Mouse (Mus musculus) cortical plate, adult 2 months (tissue): ENCODE results near the gene Dck. TPM values are rescaled to one million over a fixed set of nuclear protein-coding genes. Genes with fewer than 3 reads are reported as not detected.
"Not testable (repeated sequence)": the region's sequence is repeated elsewhere in the genome, so short reads cannot be mapped to it uniquely, and the experiment has no call there.

Experiments
- H3K27ac ChIP-seq: fragments of 200-500 bp; 2 replicates; pipeline ENCODE4 v1.5.1; 2012; ENCODE audit warnings: low read length, control low read depth, inconsistent platforms; ENCODE audit not compliant: insufficient read depth
- H3K4me1 ChIP-seq: fragments of 200-500 bp; 2 replicates; pipeline ENCODE4 v1.6.1; 2011; ENCODE audit warnings: low read length; ENCODE audit not compliant: control insufficient read depth, insufficient read depth
- H3K4me3 ChIP-seq: fragments of 200-500 bp; 2 replicates; pipeline ENCODE4 v1.5.1; 2011; ENCODE audit warnings: mild to moderate bottlenecking, low read length, control low read depth; ENCODE audit not compliant: insufficient read depth
- CTCF ChIP-seq: fragments of 200-500 bp; IDR thresholded peaks from 2 replicates; pipeline ENCODE4 v1.5.1; 2011; ENCODE audit warnings: mild to moderate bottlenecking, control low read depth, low read length; ENCODE audit not compliant: insufficient read depth; ENCODE audit errors: extremely low read depth
- POLR2A ChIP-seq: fragments of 200-500 bp; IDR thresholded peaks from 2 replicates; pipeline ENCODE4 v1.6.1; 2011; ENCODE audit warnings: mild to moderate bottlenecking, low read length, control low read depth; ENCODE audit not compliant: insufficient read depth; ENCODE audit errors: extremely low read depth
- polyA plus RNA-seq: library from polyadenylated mRNA; depleted of rRNA; stranded (reverse); fragments of >200 nt; gene quantifications from 2 replicates; pipeline ENCODE4 v1.2.3, GENCODE M21; 2012; rRNA removed

The Dck gene
- polyA plus RNA-seq: 15.7 and 16.6 TPM in 2 replicates

GRCm38 (mm10) chr5:88764987-88765481 is at the start of gene Dck:
Dck (plus strand) TSS chr5:88764996.
- Histone ChIP-seq H3K4me3 (peak within 1 kb of the TSS; percentile 98), H3K27ac (no peak within 1 kb of the TSS), H3K4me1 (no peaks in the 10 kb centered on the region; the same call in 1 of the 2 replicates)
- TF ChIP-seq POLR2A: no peak
- TF ChIP-seq CTCF: no peak

- Histone ChIP-seq H3K27ac (no peak overlapping the region), H3K4me1 (no peaks in the 10 kb centered on the region; the same call in 1 of the 2 replicates), H3K4me3 (no peak overlapping the region)
- TF ChIP-seq CTCF: no peak
- no peak for TF ChIP-seq POLR2A
Measured at GRCm38 (mm10) chr5:88716983-88717382, 47.8 kb upstream of the Dck start.

GRCm38 (mm10) chr5:88720116-88721002 is 44.4 kb upstream of the Dck start, which contains the start of gene Mob1b:
Mob1b (plus strand) TSS chr5:88720855.
- Histone ChIP-seq H3K4me1 (peaks cover 8% of the 10 kb centered on the region; the same call in 1 of the 2 replicates), H3K4me3 (peak within 1 kb of the TSS; percentile 68), H3K27ac (peak within 1 kb of the TSS; percentile 96)
- TF ChIP-seq POLR2A: peak; percentile 74
- TF ChIP-seq CTCF: no peak

- H3K4me3 ChIP-seq: peak overlapping the region; percentile 68
- H3K4me1 ChIP-seq: peaks cover 8% of the 10 kb centered on the region; the same call in 1 of the 2 replicates
- peak overlapping the region; percentile 96 for H3K27ac ChIP-seq
- TF ChIP-seq POLR2A (no peak), CTCF (no peak)
Measured at GRCm38 (mm10) chr5:88721003-88721475, 43.8 kb upstream of the Dck start.

- Histone ChIP-seq H3K27ac (peak overlapping the region; percentile 96), H3K4me1 (peaks cover 8% of the 10 kb centered on the region; the same call in 1 of the 2 replicates), H3K4me3 (peak overlapping the region; percentile 68)
- TF ChIP-seq CTCF (no peak), POLR2A (no peak)
Measured at GRCm38 (mm10) chr5:88721565-88722212, 43.1 kb upstream of the Dck start.

- TF ChIP-seq POLR2A (no peak), CTCF (no peak)
- peaks cover 8% of the 10 kb centered on the region; the same call in 1 of the 2 replicates for H3K4me1 ChIP-seq
- H3K4me3 ChIP-seq: peak overlapping the region; percentile 68
- H3K27ac ChIP-seq: no peak overlapping the region
Measured at GRCm38 (mm10) chr5:88722213-88722600, 42.6 kb upstream of the Dck start.

- TF ChIP-seq POLR2A (no peak), CTCF (no peak)
- Histone ChIP-seq H3K4me1 (peaks cover 8% of the 10 kb centered on the region; the same call in 1 of the 2 replicates), H3K27ac (no peak overlapping the region), H3K4me3 (no peak overlapping the region)
Measured at GRCm38 (mm10) chr5:88724030-88724429, 40.8 kb upstream of the Dck start.

GRCm38 (mm10) chr5:88727593-88728144 is 37.1 kb upstream of the Dck start:
- no peak for TF ChIP-seq CTCF
- no peak for TF ChIP-seq POLR2A
- peaks cover 2% of the 10 kb centered on the region; the same call in 1 of the 2 replicates for H3K4me1 ChIP-seq
- H3K4me3 ChIP-seq: no peak overlapping the region
- H3K27ac ChIP-seq: no peak overlapping the region

GRCm38 (mm10) chr5:88734786-88735185 is 30.0 kb upstream of the Dck start:
- TF ChIP-seq CTCF: no peak
- TF ChIP-seq POLR2A: no peak
- Histone ChIP-seq H3K4me3 (no peak overlapping the region), H3K27ac (no peak overlapping the region), H3K4me1 (no peaks in the 10 kb centered on the region)

- not testable (repeated sequence) for H3K27ac ChIP-seq, H3K4me1 ChIP-seq, H3K4me3 ChIP-seq
Measured at GRCm38 (mm10) chr5:88741065-88741464, 23.7 kb upstream of the Dck start.
